Mouse (Mus musculus) spleen, postnatal 14 days (tissue): ENCODE data around the gene Vps53.

Experiments used
- DNase-seq, 2 experiments: peaks; one replicate each; pipeline ENCODE4 v3.0.0; 2021 to 2022; ENCODE audit warnings: low spot score in 2 of 2

Gene Vps53

DNA sequence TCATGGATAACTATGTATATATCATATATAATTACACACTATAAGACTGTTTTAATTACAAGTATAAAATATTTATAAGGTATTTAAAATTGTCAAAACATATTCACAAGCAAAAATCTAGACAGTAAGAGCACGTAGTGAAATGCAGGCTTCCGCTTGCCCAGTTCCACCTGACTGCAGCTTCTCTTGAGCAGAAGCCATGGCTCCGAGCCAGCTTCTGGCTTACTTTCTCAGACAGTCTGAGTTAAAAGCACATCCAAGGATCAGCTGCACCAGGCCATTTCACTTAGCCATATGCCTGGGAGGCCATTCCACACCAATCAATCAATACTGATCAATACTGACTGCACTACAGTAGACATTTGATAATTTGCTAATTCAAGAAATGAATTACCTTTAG, 10.5 kb downstream of the Vps53 start:
- DNase-seq: no peak

DNA sequence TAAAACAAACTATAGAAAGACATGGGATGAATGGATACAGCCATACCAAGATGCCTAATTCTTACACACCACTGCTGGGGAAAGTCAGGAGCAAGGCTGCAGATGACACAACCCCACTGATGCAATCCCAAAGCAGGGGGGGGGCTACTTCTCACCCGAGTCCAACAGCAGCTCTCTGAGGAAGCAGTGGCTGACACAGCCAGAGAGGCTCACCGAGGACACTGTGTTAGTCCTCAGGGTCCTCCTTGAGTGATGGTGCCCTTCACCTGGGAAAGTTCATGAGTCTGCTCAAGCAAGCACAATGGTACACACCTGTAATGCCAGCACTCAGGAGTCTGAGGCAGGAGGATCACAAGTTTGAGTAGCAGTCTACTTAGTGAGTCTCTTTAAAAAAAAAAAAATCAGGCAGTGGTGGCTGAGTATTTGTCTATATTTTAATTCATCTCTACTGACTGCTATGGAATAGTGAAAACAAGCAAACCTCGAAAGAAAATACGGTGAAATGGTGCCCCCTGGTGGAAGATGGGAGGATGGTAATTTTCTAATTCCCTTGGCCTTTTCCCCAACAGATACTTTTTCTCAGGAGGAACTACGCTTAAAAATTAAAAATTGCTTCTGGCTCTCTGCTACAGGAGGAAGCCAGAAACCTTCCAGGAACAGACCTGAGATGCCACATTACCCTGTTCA, 12.2 kb downstream of the Vps53 start:
- DNase-seq: peak; percentile 13 to 63

DNA sequence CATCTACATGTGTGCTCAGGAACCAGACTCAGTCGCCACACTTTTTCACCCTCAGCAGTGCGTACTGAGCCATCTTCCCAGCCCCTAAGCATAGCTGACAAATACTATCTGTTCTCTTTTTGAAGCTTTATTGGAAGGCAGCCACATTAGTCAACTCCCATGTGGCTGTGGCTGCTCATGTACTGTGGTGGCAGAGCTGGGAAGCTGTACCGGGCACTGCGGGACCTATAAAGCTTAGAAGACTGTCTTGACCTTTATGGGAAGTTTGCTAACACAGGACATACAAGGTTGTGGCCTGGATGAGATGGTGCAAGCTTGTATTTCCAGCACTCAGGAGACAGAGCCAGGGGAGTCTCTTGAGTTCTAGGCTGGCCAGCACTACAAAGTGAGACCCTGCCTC, 12.8 kb downstream of the Vps53 start:
- no peak for DNase-seq

DNA sequence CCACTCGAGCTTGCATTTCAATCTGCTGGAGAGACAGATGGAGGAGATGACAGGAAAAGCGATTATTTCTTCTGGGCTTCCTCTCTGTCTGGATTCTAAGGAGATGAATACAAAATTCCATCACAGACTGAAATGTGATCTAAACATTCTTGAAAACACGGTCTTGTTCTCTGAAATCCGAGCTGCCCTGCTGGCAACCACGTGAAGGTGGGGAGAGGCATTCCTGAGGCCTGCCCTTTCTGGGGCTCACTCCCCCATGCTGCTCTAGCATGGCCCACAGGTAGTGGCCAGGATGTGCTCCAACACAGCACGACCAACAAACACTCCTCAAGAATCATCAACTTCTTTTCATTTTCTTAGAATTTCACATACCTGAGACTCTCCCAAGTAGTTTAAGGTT, 19.2 kb downstream of the Vps53 start:
- DNase-seq: no peak

DNA sequence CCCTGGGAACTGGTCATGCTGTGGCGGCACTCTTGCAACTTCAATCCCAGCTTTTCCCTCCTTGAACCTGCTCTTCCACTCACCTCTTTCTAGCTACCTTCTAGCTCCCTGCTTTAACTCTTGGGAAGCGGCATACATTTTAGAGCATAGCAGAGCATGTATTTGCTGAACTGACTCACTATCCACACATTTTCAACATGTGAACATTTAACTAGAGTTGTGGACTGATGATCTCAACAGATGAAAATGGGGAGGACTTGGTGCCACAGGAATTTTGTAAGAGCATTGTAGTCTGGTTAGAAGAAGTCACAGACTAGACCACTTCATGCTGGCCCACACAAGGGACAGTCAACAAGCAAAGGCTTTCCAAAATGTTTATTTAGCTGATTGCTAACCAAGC, 21.1 kb downstream of the Vps53 start:
- no peak for DNase-seq

DNA sequence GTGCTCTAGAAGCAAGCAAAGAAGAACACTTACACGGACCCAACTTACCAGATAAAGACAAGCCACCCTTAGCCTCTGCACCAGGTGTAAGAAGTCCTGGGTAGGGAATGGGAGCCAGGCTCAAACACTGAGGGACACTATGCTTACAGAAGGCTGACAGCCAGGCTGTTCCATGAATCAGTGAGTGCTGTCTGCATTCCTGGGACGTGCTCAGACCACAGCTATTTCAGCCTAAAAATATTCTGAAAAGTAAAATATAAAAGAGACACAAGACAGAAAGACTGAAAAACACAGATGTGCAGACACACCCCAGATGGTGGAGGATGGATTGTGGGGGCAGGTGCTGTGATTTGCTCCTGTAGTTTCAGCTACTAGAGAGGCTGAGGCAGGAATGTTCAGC, 24.6 kb downstream of the Vps53 start:
- DNase-seq: no peak

DNA sequence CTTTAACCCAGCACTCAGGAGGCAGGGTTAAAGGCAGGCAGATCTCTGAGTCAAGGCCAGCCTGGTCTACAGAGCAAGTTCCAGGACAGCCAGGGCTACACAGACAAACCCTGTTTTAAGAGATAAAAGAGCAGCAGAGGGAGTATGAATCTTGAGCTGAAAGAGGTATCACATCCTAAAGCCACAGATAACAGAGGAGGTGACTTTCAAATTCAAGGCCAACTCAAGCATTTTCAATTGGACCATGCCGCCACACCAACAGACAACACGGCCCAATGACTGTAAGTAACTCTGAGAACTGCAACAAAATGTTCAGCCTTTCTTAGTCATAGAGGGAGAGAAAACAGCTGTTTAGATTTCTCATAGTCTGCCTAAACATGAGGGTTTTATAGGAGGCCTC, 25.2 kb downstream of the Vps53 start:
- DNase-seq: no peak

DNA sequence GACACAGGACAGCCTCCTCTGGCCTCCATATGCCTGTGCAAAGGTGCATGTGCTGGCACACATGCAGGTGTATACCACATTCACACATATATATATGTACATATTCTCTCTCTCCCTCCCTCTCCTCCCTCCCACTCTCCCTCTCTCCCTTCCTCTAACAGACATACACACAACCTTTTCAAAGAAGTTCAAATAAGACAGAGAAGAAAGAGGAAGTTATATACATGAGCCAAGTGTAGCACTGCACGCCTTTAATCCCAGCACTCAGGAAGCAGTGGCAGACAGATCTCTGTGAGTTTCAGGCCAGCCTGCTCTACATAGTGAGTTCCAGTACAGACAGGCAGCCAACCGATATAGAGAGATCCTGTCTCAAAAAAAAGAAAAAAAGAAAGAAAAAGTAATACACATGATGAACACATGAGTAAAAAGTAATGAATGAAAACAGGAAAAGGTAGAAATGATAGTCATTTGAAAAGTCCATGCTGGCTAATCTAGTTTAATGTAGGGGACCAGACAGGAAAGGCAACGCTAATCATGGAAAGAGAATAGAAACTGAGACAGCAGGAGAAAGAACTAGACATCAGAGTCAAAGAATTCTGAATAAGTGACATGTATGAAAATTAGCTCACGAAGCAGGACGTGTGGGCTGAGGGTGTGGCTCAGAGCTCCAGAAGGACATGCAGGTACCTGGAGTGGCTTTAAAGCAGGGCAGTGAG, 26.1 kb downstream of the Vps53 start:
- DNase-seq: no peak

DNA sequence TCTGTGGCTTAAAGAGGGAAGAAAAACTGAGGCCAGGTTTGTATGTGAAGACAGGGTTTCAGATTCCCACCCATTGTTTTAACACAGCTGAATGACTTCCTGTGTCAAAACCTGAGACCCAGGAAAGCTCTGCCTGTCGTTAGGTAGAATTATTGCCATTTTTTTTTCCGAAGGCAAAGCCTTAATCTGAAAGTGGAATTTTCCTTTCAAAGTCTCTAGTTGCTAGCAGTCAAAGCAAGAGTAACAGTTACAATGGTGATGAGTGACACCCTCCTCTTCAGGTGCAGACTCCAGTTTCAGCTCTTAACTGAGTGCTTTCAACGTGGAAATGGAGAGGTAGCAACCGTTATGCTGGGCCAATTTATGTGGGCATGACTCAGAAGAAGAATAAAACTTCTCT, 28.5 kb downstream of the Vps53 start:
- DNase-seq: no peak

DNA sequence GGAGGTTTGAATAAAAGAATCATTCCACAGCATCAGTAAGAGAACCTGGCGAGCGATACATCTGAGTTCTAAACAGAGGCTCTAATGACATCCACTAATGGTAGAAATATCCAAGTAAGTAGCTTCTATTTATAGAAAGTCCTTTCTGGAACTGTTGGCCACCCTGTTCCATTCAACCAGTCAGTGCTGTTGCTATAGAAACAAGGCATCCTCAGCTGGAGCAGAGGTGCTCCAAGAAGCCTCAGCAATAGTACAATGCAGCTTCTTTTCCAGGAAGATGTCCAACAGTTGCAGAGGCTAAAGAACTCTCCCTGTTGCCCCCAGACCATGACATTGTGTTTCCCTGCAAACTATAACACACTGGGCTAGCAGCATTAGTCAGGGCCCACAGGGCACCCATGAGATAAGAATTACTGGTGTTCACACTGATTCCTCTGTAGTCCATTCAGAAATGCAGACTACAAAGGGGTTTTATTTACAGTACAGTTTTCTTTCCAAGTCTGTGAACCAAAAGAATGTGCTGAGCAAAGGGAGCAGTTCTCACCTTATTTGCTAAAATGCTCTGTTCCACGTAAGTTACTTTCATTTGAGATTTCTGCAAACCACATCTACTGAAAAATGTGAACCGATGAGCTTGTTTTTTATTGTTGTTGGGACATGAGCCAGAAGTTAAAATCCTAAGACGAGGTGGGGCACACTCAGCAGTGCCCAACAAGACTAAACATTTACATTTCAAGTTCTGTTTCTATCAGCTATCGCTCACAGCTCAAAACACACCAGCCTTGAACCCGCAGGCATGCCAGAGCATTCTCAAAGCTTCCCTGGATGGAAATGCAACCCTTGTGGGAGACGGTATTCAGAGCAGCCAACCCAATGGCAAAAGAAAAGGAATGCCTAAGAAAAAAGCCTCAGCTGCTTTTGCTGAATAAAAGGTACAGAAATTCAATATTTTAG, 31.1 kb downstream of the Vps53 start:
- DNase-seq: no peak

DNA sequence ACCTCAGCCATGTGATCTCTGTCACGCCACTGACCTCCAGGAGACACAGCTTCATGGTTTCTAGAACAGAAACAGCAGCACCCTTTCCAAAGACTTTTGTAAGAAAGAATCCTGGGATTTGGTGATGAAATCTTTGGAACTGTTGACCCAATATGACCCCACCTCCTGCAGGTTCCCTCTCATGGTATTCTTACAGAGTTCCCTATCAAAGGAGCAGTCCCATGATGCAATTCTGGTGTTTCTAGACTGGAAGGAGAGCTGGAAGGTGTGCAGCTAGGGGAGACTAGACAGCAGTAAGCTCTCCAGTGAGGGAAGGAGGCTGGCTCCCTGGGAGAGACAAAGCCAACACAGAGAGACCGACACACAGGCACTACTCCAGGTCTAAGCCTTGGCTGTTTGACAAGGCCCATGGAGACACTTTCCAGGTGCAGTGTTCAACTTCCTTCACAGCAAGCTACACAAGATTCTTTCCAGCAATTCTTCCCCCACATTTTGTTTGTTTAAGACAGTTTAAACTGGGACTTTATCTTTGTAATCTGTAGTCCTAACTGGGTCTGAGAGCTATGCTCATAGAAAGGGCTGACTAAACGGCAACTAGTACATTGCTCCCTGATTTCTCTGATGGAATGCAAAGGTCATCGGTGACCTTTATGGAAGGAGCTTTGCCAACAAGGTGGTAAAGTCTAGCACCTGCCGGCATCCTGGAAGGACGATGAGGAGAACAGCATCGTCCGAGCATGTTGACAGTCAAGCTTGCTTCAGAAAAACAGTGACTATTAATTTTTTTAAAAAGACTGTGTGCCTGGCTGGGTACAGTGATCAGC, 33.0 kb downstream of the Vps53 start:
- no peak for DNase-seq

DNA sequence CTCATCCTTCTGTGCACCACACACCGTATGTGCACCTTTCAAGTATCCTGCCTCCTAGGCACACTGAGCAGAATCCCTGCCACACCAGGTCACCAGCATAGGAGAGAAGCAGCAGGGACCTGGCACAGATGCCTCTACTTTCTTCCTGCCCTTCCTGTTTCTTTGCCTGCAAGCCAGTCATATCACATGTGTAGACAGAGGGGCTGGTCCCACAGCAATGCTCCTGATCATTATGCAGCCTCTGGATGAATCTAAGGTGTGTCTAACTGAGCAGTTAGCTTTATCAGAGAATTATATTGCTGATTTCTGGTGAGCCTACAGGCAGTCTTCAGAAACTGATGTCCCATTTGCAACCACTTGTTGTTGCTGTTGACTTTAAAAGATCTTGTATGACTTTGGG, 34.3 kb downstream of the Vps53 start:
- no peak for DNase-seq

DNA sequence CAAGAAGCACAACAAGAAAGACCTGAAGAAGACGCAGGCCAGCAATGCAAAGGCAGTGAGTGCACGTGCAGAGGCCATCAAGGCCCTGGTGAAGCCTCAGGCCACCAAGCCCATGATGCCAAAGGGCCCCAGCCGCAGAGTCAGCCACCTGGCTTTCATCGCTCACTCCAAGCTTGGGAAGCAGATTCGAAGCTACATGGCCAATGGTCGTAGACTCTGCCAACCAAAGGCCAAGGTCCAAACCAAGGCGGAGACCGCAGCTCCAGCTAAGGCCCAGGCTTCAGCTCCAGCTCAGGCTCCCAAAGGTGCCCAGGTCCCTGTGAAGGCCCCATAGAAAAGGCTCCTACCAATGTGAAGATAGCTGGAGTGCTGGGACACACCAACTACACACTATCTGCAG, 35.1 kb downstream of the Vps53 start:
- no peak for DNase-seq

DNA sequence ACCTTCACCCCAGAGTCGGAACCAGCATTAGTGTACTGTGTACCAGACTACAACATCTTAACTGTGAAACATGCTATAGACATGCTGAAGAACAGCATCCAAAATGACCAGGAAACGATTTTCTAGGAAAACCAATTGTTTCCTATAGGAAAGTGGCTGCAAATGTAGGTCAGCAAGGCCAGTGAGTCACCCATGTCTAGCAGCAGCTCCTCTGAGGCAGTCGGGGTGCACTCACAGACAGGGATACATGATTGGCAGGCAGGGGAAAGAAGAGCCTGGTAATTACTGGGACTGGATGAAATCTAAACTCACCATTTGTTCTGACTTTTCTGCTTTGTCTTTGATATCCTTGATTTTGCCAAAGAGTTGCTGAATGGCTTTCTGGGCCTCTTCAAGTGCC, 41.5 kb downstream of the Vps53 start:
- no peak for DNase-seq

DNA sequence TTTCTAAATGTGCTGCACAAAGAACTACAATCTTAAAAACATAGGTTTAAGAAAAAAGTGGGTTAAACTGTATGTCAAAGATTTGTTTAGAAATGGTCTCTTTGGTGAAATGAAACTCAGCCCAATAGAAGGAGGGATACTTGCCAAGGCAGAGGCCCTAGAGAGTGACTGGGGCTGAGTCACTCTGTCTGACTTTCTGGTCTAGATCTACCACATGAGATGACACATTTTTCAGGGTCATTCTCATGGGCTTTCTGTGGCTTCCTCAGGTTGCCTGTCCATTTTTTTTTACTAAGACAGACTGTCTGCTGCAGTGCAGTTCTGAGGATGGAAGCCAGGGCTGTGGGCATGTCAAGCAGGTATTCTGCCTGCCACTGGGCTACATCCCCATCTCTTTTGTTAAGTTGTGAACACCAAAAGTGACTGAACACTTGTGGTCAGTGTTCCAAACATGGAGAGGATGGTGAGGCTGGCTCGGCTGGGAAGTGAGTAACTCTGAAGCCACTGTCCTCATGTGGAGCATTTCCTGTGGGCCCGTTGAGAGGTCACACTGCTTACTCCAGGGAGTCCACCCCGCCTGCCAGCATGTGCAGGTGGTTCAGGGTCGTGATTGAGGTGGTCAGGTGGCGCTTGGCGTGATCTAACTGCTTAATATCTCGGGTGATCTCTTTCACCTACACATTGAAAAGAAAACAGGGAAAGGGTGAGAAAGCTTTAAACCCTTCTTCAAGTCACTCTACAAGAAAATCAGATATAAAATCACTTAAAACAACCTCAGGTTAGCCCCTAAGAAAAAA, 43.6 kb downstream of the Vps53 start:
- no peak for DNase-seq

DNA sequence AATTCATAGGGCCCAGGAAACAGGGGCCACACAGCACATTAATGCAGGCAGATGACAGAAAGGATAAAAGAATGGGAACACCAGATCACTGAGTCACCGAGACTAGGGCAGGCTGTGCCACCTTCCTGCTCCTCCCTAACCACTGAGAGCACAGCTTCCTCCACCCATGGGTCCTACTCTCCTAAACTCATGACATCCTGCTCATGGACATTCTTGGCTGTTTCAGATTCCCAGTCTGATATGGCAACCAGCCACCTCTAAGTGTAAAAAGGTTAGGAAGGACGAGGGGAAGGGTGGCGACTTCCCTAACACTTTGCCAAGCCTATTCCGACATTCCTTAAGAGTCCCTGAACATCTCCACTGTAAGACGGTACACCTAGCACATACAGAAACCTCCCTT, 48.6 kb downstream of the Vps53 start:
- no peak for DNase-seq

DNA sequence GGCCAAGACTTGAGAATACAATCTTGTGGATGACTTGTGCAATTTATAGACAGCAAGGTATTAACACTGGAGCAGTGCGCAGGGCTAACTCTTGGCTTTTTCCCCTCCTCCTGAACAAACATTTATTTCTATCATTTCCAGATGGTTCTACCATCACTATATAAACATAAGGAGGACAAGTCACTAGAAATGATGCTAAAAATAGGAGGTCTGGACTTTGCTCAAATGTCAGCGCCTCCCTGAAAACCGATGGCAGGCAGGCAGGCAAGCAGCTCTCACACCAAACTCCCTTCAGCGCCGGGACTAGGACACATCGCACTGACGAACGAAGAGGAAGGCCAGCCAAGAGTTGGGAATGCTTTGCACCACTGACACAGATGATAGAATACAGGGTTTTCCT, 54.1 kb downstream of the Vps53 start:
- no peak for DNase-seq

DNA sequence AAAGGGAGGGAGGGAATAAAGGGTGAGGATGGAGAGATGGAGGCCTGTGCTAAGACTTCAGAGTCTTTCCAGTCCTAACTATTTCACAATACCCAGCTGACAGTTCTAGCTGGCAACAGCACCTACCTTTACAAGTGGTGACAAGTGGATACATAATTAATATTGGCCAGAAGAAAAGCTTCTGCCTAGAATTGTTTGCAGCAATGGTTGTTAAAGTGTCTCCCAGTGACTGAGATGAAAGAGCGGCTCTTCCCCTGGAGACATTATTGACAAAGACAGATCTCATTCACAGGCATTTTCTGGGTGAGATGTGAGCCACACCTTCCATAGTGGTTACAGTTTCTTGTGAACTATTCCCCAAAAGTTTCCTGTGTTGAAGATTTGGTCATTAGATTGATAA, 55.9 kb downstream of the Vps53 start:
- DNase-seq: no peak

DNA sequence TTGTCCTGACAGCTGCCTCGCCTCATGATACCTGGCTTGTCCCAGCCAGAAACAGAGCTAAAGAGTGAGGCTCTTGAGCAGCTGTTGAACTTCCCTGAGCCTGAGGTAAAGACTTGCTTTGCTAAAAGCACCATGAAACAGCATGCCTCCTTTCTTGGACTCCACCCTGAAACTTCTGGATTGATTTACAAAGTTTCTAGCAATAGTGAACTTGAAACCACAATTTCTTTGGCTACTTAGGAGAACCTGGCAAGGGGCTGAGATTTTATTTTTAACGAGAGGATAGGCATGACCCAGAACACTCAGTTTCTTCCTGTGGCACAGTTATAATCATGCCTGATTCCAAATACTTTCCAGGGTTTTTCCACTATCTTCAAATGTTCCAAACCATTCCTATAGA, 56.9 kb downstream of the Vps53 start:
- DNase-seq: no peak

DNA sequence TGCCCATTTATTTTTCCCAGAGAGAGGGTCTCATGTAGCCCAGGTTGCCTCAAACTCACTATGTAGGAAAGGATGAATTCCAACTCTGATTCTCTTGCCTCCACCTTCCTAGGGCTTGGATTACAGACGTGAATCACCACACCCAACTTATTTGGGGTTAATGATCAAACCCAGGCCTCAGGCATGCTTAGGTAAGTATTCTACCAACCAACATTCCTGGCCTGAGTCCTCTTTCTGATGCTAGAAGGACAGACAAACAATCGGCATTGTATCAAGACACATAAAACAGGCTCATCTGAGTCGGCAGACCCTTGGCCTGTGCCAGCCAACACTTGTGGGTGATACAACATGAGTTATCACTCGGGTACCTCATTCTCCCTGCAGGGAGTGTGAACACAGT, 58.4 kb downstream of the Vps53 start:
- DNase-seq: no peak

DNA sequence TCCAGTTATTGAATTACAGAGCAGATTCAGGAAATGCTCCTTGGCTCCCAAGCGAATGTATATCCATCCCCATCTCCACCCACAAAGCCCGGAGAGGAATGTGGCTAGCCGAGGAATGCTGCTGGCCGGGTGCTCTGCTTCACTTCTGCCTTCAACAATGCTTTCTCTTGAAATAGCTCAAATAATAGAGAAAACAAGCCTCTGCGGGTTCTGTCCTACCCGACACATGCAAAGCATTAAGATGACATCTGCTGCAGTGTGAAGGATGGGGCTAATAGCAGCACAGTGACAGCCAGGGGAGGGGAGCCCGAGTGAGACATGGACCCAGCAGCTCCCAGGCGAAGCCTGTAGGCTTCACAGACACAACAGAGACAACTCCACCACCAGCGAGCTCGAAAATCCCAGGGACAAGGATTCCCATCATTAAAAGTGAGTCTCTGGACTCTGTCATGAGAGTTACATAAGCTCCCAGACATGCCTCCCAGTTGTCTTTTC, 59.0 kb downstream of the Vps53 start:
- no peak for DNase-seq
